Mouse (Mus musculus): ENCODE measurements around the gene Tbl1x.
"Not testable (repeated sequence)": the region's sequence is repeated elsewhere in the genome, so short reads cannot be mapped to it uniquely, and the experiment has no call there.

Tbl1x gene

DNA sequence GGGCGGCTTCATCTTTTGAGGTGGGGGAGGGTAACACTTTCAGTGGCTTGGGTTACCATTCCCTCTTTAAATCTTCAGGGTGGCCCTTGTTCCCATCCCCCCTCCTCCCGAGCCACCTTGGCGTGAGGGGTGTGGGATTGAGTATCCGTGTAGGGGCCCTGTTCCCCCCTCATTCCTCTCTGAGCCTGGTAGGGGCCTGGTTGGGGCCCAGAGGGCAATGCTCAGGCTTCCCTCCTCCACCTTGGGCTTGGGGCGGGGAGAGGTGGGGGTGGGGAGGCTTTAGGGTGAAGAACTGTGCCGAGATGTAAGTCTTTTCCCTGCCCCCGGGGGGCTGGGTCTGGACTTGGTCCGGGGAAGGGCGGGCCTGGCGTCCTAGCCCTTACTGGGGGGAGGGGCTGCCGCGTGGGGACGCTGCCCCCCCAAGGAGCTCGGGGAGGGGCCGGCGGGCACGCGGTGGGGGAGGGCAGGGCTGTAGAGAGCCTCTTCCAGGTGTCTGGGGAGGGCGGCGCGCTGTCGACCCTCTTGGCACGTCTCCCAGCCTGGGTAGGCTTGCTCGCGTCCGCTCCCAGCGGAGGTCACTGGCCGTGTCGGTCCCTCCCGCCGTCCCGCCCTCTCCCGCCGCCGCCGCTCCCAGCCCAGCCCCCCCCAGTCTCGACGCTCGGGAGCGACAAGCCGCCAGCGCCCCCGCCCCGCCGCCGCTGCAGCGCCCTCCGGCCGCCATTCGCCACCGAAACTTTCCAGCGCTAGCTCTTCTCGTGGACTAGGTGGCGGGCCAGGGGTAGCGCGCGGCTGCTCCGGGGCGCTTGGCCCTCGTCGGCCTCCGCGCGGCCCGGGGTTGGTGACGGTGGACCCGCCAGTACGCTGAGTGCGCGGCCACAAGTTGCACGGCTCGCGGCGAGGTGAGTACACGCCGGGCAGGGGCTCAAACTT is at the start of gene Tbl1x:
TSS of gene Tbl1x (plus strand) at position 643 of the 930 bp plus-strand sequence.
- no peak for DNase-seq (ENCODE audit: low read depth)

DNA sequence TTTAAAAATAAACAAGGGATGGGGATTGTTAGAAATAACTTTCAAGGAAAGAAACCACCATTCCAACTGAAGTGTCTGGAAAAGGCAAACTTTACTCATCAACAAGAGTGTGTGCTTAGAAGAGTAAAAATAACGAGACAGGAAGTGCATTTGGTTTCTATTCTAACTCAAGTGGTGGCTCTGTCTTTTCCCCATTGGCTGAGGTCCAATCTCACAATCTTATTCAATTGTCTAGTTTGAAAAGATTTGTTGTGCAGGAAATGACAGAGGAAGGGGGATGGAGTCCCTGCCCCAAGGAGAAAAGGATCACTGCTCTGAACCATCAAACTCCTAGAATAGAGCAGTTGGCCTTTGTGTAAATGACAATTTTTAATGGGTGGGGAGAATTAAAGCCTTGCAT is 41.6 kb upstream of the Tbl1x start:
- no peak for DNase-seq (ENCODE audit: low read depth)

DNA sequence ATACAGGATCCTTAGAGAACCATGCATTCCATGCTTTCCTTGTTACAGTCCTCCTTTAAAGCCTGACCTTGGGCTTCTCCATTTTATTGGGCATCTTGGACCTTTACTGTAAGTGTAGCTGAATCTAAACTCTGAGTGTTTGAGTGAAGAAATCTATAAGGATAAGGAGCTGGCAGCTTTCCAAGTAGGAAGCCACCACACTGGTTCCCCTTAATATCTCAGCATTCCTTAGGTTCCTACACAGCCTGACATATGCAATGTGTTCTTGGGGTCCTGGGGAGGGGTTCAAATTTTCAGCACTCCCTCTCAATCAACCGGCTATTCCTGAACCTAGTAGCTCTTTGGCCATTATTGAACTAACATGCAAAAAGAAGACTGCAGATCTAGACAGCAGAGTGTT is 38.0 kb upstream of the Tbl1x start:
- DNase-seq (ENCODE audit: low read depth) = no peak

DNA sequence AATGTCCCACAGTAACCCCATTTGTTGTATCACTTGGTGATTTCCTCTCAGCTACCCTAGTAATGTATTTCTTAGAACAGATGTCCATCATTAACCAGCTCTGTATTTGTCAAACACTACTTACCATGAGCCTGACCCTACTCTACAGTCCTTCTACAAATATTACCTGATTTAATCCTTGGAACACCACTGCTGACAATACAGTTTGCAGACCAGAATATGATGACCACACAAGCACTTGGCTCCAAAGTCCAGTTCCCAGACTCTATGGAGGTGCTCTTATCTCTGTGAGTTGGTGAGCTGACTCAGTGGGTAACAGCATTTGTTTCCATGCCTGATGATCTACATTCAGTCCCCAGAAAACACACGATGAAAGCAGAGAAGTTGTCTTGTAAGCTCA is 37.3 kb upstream of the Tbl1x start:
- DNase-seq (ENCODE audit: low read depth) = no peak

DNA sequence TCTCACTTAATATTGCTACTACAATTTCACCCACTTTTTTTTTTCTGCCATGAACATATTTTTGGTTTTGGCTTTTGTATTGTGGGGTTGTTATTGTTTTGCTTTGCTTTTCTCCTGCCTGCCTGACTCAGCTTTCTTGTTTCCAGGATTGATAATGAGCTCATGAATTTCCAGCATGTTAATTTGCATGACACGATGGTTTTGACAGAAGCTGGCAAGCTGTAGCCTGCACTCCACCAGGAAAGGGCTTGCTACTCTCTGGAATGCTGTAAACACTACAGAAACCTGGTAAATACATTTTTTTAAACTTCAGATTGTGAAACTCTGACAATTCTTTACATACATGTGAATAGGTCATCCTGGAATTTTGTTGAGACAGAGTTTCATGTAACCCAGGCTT is 36.3 kb upstream of the Tbl1x start:
- DNase-seq (ENCODE audit: low read depth) = no peak

DNA sequence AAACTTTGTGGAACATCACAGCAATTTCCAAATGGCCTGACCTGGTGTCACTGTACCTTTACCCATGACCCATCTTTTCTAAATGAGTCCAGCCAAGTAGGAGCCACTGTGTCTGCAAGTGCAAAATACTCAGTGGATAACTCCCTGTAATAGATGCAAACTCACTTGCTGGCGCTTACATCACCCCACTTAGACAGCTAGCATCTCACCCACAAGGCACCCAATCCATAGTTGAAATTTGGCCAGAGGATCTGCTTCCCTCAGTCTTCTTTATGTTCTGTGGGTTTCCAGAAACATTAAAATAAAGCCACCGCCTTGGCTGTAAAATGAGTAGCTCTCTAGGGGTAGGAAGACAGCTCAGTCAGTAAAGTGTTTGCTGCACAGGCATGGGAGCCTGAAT is 33.3 kb upstream of the Tbl1x start:
- DNase-seq (ENCODE audit: low read depth) = no peak

DNA sequence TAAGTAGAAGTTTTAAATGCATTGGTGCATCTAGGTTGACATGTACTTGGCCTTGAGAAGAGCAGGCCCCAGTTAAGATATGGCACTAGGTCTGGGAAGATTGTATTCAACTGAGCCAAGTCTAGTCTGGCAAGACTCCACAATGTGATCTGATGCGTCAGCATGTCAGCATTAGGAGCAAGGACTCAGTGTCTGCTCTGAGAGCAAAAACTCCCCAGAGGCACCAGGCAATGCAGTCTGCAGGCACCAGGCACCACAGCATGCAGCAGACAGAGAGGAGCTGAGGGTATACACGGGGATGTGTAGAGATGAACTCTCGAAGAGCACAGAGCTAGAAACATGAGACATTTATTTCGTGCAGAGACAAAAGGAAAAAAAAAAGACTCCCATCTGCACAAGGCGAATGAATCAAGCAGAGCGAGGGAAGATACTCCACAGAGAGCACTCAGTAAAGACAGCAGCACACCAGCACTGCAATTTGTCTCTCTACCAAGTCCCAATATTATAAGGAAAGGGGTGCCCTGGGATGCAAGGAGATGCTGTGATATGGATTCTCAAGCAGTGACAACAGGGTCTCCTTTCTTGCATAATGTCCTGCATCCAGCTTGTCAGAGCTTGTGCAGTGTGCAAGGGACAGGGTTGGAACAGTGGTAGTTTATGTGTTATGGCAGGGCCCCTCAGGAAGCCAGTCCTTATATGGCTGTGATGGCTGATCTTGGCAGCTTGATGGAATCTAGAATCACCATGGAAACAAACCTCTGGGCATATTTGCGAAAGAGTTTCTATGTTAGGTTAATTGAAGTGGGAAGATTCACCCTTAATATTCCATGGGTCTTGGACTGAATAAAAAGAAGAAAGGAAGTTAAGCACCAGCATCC is 22.7 kb upstream of the Tbl1x start:
- no peak for DNase-seq (ENCODE audit: low read depth)

DNA sequence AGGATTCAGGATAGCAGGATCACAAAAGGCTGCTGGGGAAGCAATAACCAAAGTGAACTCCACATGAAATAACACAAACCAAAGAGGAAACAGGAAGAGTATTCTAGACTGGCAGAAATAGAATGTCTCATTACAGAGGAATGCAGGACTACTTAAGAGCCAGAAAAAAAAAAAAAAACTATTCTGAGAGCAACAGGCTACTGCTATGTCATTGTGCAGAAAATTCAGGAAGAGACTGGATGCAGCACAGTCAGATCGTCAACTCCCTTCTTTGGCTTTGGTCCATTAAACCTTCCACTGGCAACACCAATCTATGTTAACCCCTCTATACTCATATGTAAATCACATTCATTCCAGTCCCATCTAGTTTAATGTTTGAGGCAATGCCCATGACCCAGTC is 20.7 kb upstream of the Tbl1x start:
- no peak for DNase-seq (ENCODE audit: low read depth)

DNA sequence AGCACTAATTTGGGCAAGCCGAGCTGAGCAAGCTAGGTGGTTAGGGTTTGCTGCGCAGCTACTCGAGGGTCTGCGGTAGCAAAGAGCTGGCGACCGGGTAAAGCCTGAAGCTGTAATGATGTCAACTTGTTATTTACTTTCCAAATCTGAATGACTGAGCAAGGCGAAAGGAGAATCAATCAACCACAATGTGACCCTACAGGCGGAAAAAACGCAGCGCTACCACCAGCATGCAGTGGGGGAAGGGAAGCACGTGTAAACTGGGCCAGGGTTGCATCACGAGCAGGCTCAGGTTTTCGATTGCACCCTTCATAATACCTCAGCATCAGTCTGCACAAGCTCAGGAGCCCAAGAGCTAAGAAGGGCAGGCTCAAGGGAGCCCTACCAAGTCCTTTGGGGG is 1.7 kb upstream of the Tbl1x start:
- DNase-seq (ENCODE audit: low read depth) = peak; percentile 87

DNA sequence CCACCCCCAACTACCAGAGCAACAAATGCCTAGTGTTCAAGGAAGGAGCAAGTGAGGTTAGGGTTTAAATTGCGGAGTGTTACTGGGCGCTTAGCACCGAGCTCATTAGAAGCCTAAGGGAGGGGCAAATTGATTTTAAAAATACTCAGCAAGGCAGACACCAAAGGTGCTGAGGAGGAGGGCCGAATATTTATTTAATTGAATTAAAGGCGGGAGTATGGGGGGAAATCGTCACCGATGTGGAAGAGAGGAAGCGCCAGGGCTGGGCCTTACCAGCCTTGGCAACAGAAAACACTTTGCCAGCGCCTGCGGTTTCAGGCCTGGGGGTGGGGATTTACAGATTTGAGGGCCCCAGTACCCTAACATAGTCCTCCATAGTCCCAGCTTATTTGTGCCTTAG is 1.0 kb upstream of the Tbl1x start:
- DNase-seq (ENCODE audit: low read depth) = no peak

DNA sequence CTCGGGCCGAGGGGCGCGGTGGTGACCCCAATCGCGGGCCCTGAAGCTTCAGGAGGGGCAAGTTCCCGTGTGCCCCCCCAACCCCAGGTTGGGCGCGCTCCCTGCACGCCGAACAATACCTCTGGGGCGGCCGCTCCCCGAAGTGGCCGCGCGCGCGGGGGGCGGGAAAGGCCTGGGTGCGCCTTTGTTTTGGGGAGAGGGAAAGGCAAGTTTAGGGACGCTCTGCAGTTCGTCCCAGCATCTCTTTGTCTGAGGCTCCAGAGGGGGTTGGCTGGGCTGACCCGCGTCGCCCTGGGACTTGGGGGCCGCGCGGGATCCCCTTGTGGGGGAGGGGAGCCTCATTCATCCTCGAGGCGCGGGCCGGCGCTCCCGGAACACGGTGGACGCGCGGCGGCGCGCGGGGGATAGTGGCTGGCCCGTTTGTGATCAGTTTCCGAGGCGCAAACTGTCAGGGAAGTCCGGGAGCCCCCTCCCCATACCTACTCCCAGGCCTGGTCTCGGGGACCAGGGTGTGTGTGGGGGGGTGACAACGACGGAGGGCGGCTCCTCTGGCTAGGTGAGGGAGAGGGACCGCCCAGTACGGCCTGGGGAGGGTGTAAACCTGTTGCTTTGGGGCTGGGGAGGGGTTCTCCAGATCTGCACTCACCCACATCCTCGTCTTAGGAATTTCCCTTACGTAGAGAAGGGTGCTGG is 634 bp downstream of the Tbl1x start:
- no peak for DNase-seq (ENCODE audit: low read depth)

DNA sequence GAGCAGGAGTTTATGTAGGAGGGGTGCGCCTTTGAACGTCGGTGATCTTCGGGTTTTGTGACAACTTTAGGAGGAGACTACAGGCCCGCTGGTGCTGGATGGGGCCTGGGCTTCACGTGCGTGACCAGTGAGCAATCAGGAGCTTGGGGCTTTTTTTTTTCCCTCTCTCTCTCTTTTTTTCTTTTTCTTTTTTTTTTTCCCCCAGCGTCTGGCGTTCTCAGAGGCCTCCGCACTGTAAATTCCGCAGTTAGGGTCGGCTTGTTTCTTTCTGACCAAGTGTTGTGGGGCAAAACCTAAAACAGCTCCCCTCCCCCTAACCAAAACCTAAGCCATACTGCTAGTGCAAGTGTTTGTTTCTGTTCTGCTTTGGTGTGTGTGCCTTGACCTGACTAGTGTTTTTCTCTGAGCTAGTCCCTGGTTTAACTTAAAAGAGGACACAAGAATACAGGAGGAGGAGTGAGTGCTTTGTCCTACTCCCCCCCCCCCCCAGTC is 1.2 kb downstream of the Tbl1x start:
- no peak for DNase-seq (ENCODE audit: low read depth)

DNA sequence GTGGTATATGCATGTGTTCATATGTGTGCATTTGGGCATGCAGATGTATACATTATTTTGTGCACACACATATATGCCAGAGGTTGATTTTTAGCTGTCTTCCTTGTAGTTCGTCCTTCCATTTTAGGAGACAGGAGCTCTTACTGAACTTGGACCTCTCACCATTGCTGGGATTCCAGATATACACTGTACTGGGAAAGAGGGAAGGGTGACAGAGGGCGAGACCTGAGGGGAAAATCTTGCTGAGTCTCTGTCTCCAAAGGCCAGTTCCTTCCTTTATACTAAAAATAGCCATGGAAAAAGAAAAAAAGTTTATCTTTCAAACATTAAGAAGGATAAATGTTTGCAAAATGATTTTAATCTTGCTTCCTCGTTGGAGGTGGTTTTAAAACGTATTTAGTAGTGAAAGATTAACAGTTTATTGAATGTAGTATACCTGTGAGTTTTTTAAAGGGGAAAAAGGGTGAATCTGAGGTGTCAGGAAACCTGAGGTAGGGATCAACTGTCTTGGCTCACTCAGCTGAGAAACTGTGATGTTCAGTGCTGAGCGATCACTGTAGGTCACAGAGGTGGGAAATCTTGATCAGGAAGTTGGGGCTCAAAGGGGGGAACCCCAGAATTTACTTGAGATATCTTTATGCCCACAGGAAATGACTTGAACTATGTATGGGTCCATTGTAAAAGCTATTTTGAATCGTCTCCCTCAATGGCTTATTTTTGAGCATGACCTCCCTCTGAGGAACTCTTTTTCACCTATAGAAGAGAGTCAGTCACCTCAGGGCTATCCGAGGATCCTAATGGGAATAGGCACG is 6.7 kb downstream of the Tbl1x start:
- DNase-seq (ENCODE audit: low read depth) = no peak

DNA sequence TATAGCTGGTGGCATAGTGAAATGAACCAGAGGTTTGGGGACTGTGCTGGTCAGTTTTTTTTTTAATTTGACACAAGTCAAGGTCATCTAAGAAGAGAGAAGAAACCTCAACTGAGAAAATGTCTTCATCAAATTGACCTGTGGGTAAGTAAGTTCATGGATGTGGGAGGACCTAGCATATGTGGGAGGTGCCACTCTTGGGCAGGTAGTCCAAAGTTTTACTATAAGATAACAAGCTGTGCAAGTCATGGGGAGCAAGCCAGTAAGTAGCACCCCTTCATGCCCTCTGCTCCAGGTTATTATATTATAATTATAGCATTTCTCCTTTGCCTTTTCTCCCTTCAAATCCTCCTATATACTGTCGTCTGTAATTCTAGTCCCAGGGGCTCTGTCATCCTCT is 8.1 kb downstream of the Tbl1x start:
- DNase-seq (ENCODE audit: low read depth) = no peak

DNA sequence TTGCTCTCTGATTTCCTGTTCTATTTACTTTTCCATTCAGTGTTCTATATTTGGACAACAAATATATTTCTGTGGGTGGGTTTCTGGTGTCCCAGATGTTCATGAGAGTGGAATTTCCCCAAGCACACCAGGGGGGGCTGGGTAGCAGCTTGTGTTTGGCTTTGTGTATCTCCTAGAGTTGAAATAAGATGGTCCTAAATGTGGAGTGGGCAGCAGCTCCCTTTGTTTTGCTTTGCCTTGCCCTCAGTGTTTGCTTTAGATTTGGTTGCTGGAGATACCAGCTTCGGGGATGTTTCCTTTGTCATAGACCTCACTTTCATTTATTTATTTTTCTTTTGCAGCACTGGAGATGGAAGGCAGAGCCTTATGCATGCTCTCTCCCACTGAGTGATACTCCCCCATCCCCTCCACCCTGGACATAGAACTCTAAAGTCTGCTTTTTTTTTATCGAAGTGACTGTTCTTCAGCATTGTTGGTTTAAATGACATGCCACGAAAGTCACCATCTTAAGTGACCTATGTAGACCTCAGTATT is 12.1 kb downstream of the Tbl1x start:
- no peak for DNase-seq (ENCODE audit: low read depth)

DNA sequence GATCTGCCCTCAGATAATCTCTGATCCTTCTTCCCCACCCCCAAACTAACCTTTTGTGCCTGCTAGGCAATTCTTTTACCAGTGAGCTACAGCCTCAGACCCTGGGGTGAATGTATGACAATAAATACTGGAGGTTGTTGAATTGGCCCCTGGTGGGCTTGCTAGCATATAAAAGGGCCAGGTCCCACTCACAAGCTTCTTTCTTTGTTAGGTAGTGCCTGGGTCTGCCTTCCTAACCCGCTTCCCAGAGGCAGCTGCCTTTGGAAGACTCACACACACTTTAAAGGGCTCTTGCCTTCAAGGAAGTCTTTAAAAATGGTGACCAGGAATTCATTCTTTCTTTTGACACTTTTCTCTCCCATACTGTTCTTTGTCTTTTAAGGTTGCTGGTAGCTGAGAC is 14.4 kb downstream of the Tbl1x start:
- DNase-seq (ENCODE audit: low read depth) = no peak

DNA sequence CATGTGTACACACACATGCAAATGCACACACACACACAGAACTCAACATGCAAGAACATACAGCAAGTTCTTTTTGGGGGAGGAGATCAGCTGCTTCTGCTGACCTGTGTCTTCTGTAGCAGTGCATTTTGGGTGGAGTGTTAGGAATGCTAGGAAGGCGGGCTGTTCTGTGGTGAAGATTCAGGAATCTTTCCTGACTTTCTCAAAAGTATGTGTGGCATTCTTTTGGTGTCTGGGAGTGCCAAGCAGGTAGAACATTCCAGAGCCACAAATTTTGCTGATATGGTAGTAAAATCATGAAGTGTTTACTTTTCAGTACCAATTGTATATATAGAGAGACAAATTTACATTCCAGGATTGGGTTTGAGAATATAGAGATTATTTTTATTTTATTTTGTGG is 17.6 kb downstream of the Tbl1x start:
- no peak for DNase-seq (ENCODE audit: low read depth)

DNA sequence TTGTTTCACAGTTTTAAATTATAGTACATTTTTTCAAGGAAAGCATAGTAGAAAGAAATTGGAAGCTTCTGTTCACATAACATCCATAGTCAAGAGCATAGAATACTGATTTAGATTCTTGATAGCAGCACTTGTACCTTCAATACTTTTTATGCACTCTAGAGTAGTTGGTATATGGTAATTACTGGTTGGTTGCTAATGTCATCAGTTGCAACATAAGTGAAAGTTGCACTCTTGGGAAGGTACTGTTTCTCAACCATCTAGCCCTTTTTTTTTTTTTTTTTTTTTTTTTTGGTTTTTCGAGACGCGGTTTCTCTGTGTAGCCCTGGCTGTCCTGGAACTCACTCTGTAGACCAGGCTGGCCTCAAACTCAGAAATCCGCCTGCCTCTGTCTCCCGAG is 20.2 kb downstream of the Tbl1x start:
- DNase-seq (ENCODE audit: low read depth) = no peak

DNA sequence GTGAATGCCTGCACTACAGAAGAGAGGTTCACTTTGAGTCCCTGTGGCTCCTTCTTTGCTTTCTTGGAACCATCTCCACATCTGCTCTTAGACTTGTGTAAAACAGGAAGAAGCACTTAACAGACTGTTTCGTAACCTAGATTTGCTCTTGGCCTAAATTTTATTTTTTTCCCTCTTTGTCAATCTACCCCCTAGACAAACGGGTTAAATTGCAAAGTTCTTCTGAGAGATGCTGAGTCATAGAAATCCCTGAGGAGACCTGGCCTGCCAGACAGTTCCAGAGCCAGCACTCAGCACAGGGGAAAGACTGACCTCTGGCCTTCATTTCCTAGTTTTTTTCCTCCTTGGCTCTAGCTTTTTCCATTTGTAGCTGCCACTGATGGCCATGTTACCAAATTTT is 23.1 kb downstream of the Tbl1x start:
- DNase-seq (ENCODE audit: low read depth) = peak; percentile 76

DNA sequence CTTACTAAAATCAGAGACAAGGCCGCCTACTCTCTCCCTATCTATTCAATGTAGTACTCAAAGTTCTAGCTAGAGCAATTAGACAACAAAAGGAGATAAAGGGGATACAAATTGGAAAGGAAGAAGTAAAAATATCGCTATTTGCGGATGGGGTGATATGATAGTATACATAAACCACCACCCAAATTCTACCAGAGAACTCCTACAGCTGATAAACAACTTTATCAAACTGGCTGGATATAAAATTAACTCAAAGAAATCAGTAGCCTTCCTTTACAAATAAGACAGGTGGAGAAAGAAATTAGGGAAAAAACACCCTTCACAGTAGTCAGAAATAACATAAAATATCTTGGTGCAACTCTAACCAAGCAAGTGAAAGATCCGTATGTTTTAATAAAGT is 29.0 kb downstream of the Tbl1x start:
- DNase-seq (ENCODE audit: low read depth) = not testable (repeated sequence)

DNA sequence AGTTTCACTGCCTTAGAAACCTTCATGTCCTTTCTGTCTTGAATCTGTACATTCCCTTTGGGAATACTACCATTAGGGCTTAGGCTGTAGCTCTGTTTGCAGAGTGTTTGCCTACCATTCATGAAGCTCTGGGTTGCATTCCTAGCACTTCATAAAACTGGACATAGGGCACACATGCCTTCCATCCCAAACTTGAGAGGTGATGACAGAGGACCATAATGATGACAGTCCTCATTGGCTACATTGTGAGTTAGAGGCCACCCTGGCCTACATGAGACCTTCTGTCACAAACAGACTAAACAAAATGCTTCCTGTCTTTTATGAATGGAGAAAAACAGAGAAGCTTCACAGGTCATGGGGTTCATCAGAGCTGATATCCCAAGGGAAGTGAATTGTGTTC is 33.2 kb downstream of the Tbl1x start:
- no peak for DNase-seq (ENCODE audit: low read depth)
